Mouse (Mus musculus): ENCODE measurements around the gene Hspb7.

GRCm38 (mm10) chr4:141429381-141429780 lies 8.8 kb downstream of the Hspb7 start:
- TF ChIP-seq CTCF (IDR thresholded peaks at IDR 0.05; ENCODE audit: control insufficient read depth, insufficient read depth, insufficient read length) (no peak), MYOD1 (IDR thresholded peaks at IDR 0.05; ENCODE audit: control insufficient read depth, insufficient read length, low read depth) (no peak), USF1 (IDR thresholded peaks at IDR 0.05; ENCODE audit: low read depth) (no peak), MAX (IDR thresholded peaks at IDR 0.05) (no peak), MYOG (IDR thresholded peaks at IDR 0.05; ENCODE audit: control insufficient read depth, extremely low read depth, insufficient read length) (no peak), CEBPB (IDR thresholded peaks at IDR 0.05; ENCODE audit: low read depth) (no peak)

All from C2C12 (cell line).